Mouse (Mus musculus): Measurements from ENCODE around the gene Dennd2a.

Dennd2a gene

DNA sequence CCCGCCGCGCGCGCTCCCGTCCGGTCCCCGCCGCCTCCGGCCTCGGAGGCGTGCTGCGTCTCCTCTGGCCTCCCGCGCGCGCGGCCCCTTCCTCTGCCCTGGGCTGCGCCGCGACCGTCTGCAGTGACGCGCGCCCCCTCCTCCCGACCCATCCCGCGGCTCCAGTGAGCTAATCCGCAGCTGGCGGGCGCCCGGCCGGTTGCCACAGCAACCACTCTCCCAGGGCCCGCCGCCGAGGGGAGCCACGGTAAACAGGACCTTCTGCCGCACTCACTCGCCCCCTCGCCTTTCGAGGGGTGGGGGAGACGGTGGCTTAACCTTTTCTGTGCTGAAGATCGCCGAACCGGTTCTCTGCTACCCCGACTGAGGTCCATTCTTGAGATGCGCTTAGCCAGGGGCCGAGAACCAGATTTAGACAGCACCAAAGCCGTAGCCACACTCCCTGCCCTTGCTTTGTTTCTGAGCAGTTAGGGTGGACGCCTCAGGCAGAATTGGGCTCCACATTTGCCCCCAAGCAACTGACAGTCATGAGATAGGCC is at the start of gene Dennd2a:
Gene Dennd2a (minus strand): TSS at position 145 of the 539 bp plus-strand sequence.
- no peak for DNase-seq (ENCODE audit: low spot score in 2 of 2)

DNA sequence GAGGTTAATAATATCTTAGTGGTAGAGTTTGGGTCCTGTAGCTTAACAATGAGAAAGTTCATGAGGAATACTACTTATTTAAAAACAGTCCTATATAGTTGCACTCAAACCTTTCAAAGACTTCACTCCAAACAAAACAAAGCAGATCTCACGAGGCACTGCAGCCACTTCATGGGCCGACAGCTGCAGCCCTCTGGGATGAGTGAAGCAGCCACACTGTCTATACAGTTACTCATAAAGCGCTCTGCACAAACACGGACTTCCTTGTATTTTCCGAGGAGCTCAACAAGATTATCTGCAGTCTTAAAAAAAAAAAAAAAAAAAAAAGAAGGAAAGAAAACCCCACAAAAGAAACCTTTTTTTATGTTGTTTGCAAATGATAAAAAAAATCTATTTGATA is 49.7 kb upstream of the Dennd2a start:
- DNase-seq (ENCODE audit: low spot score in 2 of 2): no peak

DNA sequence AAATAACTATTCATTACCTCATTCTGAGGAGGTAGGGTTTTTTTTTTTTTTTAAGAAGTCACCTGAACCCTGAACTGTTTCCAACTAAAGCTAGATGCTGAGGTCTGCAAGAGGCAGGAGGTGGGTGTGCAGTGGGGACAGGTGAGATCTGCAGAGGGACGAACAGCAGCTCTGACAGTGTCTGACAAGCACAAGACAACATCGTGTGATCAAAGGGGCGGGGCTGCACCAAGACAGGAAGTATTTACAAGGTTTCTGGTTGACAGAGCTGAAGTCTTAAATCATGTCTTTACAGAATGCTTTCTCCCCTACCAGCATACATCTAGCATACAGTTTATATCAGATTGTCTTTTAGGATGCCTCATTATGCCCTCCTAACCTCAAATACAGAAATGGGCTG is 49.2 kb upstream of the Dennd2a start:
- no peak for DNase-seq (ENCODE audit: low spot score in 2 of 2)

DNA sequence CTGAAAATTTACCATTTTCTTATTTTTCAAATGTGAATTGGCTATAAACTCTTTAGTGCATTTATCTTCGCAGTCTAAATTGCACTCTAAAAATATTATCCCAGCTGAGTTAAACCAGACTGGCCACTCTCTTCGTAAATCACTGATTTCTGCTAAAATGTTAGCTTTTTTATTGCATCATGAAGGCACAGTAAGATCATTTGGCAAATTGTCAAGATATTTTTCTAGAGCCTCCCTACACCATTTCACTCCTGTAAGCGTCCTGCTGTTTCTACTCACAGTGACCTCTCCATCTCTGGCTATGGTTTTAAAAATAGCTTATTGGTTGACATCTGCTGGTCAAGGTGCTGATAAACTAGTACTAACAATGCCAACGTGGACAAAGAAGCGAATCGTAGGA is 48.4 kb upstream of the Dennd2a start:
- DNase-seq (ENCODE audit: low spot score in 2 of 2): no peak

DNA sequence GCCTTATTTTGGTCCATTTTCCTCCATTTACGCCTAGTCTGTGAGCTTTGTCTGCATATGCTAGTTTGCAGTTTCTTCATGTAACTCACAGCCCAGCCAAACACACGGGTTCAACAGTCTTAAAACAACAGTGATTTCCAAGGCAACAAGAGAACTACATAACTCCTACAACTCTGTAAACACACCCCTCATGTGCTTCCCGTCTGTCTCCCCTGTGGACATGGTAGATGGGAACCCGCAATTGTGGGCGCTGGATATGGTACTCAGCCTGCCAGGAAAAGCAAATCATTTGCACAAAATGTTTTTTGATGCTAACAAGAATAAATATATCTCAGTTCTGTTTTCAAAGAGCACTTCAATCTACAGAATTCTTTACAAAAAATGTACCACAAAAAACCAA is 46.9 kb upstream of the Dennd2a start:
- no peak for DNase-seq (ENCODE audit: low spot score in 2 of 2)

DNA sequence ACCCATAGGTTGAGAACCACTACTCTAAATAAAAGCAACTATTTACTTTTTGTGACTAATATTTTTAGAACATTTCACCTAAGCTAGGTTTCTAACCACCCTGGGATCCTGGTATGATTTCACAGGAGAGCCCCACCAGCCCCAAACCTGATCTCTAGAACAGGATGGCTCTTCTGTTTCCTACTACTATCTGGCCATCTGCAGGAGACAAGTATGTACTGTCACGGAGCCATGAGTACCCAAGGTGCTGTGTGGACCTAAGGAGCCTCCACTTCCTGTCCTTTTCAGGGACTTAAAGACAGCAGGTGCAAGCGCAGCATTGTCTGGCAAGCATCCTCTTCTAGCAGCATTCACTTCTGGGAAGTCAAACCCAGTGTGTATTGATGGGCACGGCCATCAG is 44.2 kb upstream of the Dennd2a start:
- no peak for DNase-seq (ENCODE audit: low spot score in 2 of 2)

DNA sequence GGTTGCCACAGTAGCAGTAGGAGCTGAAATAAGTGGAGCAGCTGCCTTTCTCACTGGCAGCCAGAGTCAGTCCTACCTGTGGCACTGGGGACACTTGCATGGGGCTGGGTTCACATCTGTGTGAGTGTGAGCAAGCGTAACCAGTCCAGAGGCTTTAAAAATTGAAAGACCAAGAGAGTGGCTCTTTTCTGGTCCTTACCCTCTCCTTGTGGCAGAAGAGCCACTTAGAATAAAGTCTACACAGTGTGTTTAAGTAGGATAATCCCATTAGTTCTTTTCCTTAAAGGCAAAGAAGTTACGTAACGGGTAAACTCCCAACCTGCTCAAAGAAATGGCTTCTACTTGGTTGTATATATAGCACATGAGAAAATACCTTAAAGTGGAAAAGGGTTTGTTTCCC is 43.2 kb upstream of the Dennd2a start:
- DNase-seq (ENCODE audit: low spot score in 2 of 2): no peak

DNA sequence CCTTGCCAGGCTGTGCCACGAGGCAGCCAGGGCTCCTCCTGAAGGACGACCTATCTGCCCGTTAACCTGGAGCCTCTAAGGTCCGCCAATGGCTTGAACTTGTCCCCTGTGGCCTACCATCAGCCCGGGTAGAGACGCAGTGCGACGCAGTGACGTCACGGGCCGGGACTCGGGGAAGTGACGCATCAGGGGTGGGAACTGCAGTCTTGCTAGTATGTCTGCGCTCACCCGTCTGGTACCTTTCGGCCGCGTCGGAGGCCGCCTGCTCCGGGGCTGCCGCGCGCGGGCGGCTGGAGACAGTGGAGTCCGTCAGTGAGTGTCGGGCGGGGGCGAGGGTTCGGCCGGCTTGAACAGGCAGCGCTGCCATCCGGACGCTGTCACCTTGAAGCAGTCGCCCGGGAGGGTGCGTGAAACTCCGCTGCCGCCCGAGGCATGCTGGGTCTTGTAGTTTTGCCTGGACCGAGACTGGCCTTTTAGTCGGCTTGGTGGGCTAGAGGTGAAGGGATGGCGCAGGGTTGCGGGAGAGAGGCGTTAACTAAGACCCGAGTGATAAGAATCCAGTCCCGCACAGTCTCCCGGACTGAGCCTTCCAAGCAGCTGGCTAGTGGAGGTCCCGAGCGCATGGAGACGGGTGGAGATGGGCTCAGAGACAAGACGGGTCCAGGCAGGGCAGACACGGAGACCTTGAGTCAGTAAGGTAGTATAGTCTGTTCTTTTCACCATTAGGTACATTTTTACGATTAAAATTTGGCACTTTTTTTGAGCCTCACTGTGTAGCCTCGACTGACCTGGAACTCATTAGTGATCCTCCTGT is 34.9 kb upstream of the Dennd2a start, which contains the start of gene Ndufb2:
Gene Ndufb2 (plus strand): TSS at position 174 of the 814 bp plus-strand sequence.
- peak; percentile 92 to 96 for DNase-seq (ENCODE audit: low spot score in 2 of 2)

DNA sequence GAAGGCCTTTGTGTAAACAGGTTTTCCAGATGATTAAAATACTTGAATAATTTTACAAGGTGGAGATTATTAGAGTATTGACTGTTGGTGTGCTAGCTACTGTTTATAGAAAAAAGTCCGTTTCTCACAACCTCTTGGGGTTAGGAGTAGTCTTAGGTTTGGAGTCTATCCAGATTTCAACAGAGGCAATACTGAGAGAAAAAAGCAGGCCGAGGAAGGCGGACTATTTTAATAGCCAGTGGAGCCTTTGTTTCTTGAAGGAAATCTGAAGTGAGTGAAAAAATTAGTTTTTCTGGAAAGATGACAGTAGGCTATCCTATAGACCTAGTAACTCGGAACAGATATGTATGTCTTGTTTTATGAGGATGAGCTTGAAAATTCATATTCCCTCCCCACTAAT is 33.8 kb upstream of the Dennd2a start:
- DNase-seq (ENCODE audit: low spot score in 2 of 2): no peak

DNA sequence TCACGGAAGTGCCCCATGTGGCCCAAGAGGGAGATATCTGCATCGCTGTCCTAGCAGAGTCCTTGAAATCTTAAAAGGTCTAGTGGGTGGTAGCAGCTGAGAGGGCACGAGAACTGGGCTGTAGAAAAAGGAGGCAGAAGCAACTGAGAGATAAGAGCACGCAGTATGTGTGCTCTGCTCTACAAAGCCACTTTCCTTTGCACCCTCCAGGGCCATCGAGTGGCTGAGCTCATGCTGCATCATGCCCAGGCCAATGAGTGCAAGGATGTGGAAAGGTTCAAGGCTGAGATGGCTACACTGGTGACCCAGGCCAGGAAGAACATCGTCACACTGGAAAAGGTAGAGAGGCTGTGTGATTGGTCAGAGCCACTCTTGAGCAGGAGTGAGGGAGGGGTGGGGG is 27.9 kb upstream of the Dennd2a start, which contains the start of gene Gm42420:
Gene Gm42420 (plus strand): TSS at position 237 of the 400 bp plus-strand sequence.
- no peak for DNase-seq (ENCODE audit: low spot score in 2 of 2)

DNA sequence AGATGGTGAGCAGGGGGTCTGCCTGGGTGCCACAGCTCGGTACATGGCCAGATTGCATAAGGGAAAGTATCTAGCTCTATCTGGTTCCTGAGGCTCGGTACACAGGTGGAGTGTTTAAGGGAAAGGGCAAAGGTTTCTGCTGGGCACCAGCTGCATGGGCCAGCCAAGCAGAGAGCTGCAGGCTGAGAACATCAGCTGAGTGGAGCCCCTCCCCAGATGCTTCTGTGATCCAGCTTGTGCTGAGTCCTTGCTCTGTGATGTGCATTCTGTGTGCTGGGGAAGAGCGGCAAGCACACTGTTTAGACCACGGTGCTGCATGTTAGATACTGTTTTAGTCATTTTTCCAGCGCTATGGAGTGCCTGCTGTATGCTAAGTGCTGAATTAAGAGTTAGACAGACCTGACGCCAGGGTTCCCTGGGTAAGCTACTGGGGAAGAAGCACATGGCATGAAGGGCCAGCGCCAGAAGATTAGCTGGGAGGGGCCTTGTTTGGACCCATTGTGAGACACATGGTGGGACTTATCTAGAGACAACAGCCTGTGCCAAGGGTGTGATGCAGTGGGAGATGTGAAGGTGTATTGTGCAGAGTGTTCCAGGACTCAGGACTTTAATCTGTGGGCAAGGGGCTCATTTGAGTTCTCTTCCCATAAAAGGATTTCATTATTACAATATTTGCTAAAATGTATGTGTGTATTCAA is 23.6 kb upstream of the Dennd2a start:
- no peak for DNase-seq (ENCODE audit: low spot score in 2 of 2)

DNA sequence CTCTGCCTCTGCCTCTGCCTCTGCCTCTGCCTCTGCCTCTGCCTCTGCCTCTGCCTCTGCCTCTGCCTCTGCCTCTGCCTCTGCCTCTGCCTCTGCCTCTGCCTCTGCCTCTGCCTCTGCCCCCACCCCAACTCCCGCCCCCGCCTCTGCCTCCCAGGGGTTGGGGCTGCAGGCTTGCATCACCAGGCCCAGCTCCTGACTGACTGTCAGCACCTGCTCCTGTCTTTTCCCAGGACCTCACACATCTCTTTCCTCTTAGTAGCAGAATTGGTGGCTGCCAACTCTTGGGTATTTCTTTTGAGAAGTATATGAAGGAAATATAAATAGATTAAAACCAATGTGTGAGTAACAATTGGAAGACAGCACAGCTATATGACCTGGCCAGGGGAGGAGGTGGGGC is 22.9 kb upstream of the Dennd2a start:
- no peak for DNase-seq (ENCODE audit: low spot score in 2 of 2)

DNA sequence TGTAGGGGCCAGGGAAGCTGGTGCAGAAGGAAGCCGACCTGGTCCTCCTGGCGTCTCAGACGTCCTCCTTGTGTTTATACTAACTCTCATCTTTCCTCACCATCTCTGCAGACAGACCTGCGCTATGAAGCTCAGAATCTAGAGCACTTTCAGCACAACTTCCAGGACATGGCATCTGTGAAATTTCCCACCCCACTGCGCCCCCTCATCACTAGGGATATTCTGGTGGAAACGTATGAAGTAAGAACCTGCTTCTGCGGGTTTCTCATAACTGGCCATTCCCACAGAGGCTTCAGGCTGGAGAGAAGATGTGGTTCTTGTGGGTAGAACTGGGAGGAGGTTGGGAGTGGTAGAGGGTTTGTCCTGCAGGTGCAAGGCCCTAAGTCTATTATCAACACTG is 21.9 kb upstream of the Dennd2a start:
- DNase-seq (ENCODE audit: low spot score in 2 of 2): no peak

DNA sequence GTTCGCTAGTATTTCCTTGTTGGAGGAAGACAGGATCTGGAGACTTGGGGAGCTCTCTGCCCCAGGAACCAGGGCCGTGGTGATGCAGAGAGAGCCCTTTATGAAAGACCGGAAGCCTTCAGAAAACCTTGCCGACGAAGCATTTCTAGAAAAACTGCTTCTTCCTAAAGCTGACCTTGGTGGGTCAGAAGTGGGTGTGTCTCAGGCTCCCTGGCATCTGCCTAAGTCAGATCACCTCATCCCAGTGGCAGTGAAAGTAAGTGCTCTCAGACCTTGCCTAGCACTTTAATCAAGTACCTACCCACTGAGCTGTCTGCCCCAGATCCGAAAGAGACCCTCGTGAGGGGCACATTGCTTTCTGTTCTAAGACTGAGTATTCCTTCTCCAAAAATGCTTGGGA is 17.3 kb upstream of the Dennd2a start:
- DNase-seq (ENCODE audit: low spot score in 2 of 2): no peak

DNA sequence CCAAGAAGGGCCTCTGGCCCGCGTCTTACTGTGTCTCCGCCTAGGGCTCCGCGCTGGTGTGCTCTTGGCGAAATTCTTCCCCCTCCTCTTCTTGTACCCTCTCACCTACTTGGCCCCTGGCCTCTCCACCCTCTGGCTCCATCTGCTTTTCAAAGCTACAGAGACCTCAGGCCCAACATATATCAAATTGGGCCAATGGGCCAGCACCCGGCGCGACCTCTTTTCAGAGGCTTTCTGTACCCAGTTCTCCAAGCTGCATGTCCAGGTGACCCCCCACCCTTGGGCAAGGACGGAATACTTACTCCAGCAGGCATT is 16.8 kb upstream of the Dennd2a start:
- DNase-seq (ENCODE audit: low spot score in 2 of 2): no peak

DNA sequence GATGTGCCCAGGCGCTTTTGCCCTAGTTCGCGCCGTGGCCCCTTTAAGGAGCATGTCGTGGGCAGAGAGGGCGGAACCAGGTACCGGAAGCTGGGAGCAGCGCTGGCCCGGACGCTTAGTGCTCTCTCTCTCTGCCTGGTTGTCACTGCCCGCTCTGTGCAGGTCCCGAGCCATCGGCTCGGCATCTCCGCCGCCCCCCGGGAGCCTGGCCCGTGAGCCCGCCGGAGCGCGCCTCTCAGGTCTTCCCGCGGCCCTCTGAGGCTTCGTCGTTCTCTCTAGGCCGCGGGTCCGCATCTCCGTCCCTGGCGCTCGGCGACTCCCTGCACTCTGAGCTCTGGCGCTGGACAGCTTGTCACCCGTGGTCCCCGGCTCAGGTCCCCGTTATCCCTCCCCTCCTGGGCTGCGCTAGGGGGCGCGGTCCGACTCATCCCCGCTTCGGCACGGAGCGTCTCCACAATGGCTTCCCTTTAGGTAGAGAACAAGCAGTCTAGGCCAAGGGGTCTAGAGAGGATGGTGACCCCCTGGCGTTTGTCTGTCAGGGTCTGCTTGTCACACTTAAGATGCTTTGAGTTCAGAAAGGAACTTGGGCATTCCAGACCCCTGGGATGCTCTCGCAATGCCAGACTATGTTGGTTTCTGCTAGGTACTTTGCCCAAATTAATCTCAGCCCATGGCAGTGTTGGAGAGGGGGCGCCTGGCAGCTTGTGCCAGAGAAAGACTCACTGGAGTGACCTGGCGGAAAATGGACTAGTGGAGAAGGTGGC is 16.3 kb upstream of the Dennd2a start, which contains the start of gene Adck2:
Gene Adck2 (plus strand): TSS at position 83 of the 764 bp plus-strand sequence.
- peak; percentile 53 to 70 for DNase-seq (ENCODE audit: low spot score in 2 of 2)

DNA sequence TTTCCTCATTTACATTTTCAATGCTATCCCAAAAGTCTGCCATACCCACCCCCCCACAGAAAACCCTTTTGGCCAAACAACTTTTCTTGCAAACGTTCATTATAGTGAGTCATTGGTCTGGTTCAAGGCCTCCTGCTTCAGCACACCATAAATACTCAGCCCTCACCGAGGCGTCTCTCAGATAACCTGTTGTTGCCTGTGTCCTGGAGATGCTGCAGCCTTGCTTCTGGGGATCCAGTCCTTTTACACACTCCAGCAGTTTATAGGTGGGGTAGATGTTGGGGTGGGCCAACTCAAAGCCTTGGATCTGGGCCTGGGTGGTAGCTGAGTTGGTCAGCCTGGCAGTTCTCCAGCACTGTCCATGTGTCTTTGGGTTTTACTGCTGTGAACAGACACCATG is 12.8 kb upstream of the Dennd2a start:
- DNase-seq (ENCODE audit: low spot score in 2 of 2): no peak

DNA sequence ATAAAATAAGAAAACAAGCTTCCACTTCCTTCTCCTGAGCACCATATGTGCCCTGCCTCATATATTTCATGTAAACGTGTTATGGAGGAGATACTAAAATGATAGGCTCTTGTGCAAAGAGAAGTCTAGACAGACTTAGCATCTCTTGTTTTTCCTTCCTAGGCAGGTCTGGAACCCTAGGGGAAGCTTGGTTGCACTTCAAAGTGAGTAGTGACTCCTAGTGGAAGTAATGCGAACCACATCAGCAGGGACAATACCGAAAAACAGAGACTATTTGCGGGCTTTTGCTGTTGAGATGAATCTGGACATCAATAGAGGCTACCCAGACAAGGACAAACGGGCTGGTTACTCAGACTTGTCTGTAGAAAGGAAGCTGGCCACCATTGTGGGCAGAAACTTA is 9.9 kb upstream of the Dennd2a start:
- DNase-seq (ENCODE audit: low spot score in 2 of 2): no peak

DNA sequence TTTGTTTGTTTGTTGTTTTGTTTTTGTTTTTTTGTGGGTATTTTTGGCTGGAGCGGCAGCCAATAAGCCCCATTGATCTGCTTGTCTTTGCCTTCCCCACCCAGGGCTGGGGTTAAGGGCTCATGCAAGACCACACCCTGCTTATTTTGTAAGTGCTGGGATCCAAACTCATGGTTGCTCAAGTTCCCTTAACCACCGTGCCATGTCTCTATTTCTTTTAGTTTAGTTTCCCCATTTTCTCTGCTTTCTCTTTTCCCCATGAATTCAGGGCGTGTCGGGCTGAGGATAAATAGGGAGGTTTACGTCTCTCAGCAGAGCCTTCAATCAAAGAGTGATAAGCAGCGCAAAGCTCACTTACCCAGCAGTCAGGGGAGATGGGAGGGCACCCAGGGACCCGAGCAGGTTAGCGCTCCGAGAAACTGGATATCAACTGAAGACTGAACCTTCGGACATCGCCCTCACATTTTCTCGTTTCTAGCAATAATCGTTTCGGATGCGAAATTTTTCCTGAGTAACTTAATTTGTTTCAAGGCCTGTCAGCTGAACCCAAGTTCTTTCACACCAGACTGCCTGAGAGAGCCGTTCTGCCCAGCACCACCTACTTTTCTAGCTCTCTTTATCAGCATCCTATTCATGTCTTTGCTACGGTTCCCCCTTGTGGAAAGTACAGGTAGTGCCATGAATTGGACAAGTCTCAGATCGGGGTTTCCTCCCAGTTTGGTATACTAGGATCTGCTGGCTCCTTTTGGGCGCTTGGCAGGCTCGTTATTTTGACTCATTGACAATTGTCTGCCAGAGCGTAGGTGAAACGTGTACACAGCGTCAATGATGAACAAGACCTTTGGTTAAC is 4.7 kb upstream of the Dennd2a start:
- DNase-seq (ENCODE audit: low spot score in 2 of 2): peak; percentile 54 to 72

DNA sequence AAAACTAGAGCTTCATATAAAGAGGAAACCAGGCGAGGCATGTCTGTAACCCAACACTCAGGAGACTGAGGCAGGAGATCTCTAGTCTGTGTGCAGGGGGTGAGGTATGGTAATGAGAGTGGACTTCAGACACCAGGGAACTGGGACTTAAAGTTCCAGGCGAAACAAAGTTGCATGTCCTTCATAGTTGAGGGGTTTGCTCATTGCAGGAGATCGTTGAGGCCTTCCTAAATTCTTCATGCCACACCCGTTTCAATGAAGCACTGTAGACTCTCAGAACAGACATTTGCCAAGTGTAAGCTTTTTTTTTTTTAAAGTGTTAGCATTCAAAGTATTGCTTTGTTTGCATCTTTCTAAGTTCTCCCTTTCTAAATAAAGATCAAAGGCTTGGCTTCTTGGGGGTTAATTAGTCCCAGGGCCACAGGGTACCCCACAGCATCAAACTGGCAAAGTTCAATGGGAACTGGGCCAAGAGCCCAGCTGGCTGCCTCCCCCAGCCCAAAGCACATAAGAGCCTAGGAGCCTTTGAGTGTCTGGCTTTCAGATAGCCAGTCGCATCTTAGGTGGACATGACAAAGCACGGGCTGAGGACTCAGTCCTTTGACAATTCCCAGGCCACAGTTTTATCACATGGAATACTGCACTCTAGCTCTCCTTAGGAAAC is 1.7 kb upstream of the Dennd2a start:
- DNase-seq (ENCODE audit: low spot score in 2 of 2): no peak
